Mouse (Mus musculus): Measurements from ENCODE around the gene Olfr616. TPM values are rescaled to one million over a fixed set of nuclear protein-coding genes. Genes with fewer than 3 reads are reported as not detected.

Olfr616 gene
- total and polyA plus RNA-seq, 3 experiments, result not detected

- H3K79me2 ChIP-seq (ENCODE audit: control insufficient read depth, insufficient read depth, low read length, poor library complexity), result no peaks in the 10 kb centered on the region
- TF ChIP-seq TBP (IDR thresholded peaks at IDR 0.05; ENCODE audit: low read depth, low read length), result no peak
- no peak for TF ChIP-seq TAL1 (IDR thresholded peaks at IDR 0.05; ENCODE audit: low read length)
- TF ChIP-seq NELFE (IDR thresholded peaks at IDR 0.05; ENCODE audit: low read depth, low read length), result no peak
- no peak for TF ChIP-seq CHD2 (IDR thresholded peaks at IDR 0.05; ENCODE audit: low read length)
- no peak for TF ChIP-seq CTCF (IDR thresholded peaks at IDR 0.05 in 2 of 3, conservative IDR thresholded peaks at IDR 0.05 in 1 of 3; ENCODE audit: control insufficient read depth in 1 of 3, insufficient read depth in 1 of 3, low read depth in 2 of 3, low read length in 3 of 3, poor library complexity in 1 of 3, severe bottlenecking in 1 of 3)
- TF ChIP-seq HCFC1 (IDR thresholded peaks at IDR 0.05; ENCODE audit: low read depth, low read length), result no peak
- TF ChIP-seq GABPA (IDR thresholded peaks at IDR 0.05; ENCODE audit: low read depth, low read length), result no peak
- TF ChIP-seq ZMIZ1 (IDR thresholded peaks at IDR 0.05; ENCODE audit: low read depth, low read length), result no peak
- TF ChIP-seq ZKSCAN1 (IDR thresholded peaks at IDR 0.05; ENCODE audit: low read depth, low read length), result no peak
- TF ChIP-seq GATA1 (IDR thresholded peaks at IDR 0.05; ENCODE audit: low read depth, low read length), result no peak
- TF ChIP-seq MYB (IDR thresholded peaks at IDR 0.05; ENCODE audit: low read depth, low read length), result no peak
- no peak for TF ChIP-seq ELF1 (IDR thresholded peaks at IDR 0.05; ENCODE audit: low read depth, low read length)
- no peak for TF ChIP-seq MEF2A (IDR thresholded peaks at IDR 0.05; ENCODE audit: extremely low read depth, insufficient replicate concordance, low read depth, low read length, poor library complexity, severe bottlenecking)
- TF ChIP-seq RCOR1 (IDR thresholded peaks at IDR 0.05; ENCODE audit: low read depth, low read length), result no peak
- TF ChIP-seq POLR2AphosphoS5 (IDR thresholded peaks at IDR 0.05; ENCODE audit: borderline replicate concordance, low read depth, low read length), result no peak
- TF ChIP-seq MAFK (IDR thresholded peaks at IDR 0.05; ENCODE audit: borderline replicate concordance, low read depth, low read length), result no peak
- H3K4me1 ChIP-seq (ENCODE audit: control insufficient read depth in 1 of 2, insufficient read depth in 2 of 2, low read length in 2 of 2), result no peaks in the 10 kb centered on the region
- no peak overlapping the region for H3K27ac ChIP-seq (ENCODE audit: control insufficient read depth, low read depth, low read length)
- no peaks in the 10 kb centered on the region for H3K27me3 ChIP-seq (ENCODE audit: control insufficient read depth in 1 of 2, insufficient read depth in 2 of 2, low read length in 2 of 2)
- no peaks in the 10 kb centered on the region for H3K9me3 ChIP-seq (replicated peaks; ENCODE audit: insufficient read depth, low read length)
- no peak overlapping the region for H3K9ac ChIP-seq (ENCODE audit: control insufficient read depth, low read depth, low read length, poor library complexity, severe bottlenecking)
- H3K4me3 ChIP-seq (ENCODE audit: control insufficient read depth in 1 of 2, insufficient read depth in 1 of 2, low read depth in 2 of 2, low read length in 2 of 2), result no peak overlapping the region
- DNase-seq (ENCODE audit: low read depth, low spot score), result peak; percentile 4
- no peaks in the 10 kb centered on the region for H3K36me3 ChIP-seq (ENCODE audit: control insufficient read depth in 1 of 2, insufficient read depth in 2 of 2, low read length in 2 of 2)
These were observed 38.5 kb upstream of the Olfr616 start for GRCm38 (mm10) chr7:103607425-103607824.

- no peaks in the 10 kb centered on the region for H3K4me1 ChIP-seq (ENCODE audit: control insufficient read depth in 1 of 2, insufficient read depth in 2 of 2, low read length in 2 of 2)
- H3K36me3 ChIP-seq (ENCODE audit: control insufficient read depth in 1 of 2, insufficient read depth in 2 of 2, low read length in 2 of 2), result no peaks in the 10 kb centered on the region
These were observed 31.3 kb upstream of the Olfr616 start, which contains the start of gene Olfr619 for GRCm38 (mm10) chr7:103600275-103600674. Gene Olfr619 (plus strand): TSS chr7:103600575.

More at GRCm38 (mm10) chr7:103600275-103600674, 31.3 kb upstream of the Olfr616 start, which contains the start of gene Olfr619:
- no peaks in the 10 kb centered on the region for H3K9me3 ChIP-seq (replicated peaks; ENCODE audit: insufficient read depth, low read length)
- H3K4me3 ChIP-seq (ENCODE audit: control insufficient read depth in 1 of 2, insufficient read depth in 1 of 2, low read depth in 2 of 2, low read length in 2 of 2), result no peak within 1 kb of the TSS
- H3K79me2 ChIP-seq (ENCODE audit: control insufficient read depth, insufficient read depth, low read length, poor library complexity), result no peaks in the 10 kb centered on the region
- H3K27ac ChIP-seq (ENCODE audit: control insufficient read depth, low read depth, low read length), result no peak within 1 kb of the TSS
- H3K27me3 ChIP-seq (ENCODE audit: control insufficient read depth in 1 of 2, insufficient read depth in 2 of 2, low read length in 2 of 2), result no peaks in the 10 kb centered on the region
- DNase-seq (ENCODE audit: low read depth, low spot score), result no peak
- no peak within 1 kb of the TSS for H3K9ac ChIP-seq (ENCODE audit: control insufficient read depth, low read depth, low read length, poor library complexity, severe bottlenecking)
- TF ChIP-seq MYB (IDR thresholded peaks at IDR 0.05; ENCODE audit: low read depth, low read length) (no peak), USF1 (IDR thresholded peaks at IDR 0.05; ENCODE audit: low read depth, low read length) (no peak)

Measured in MEL (cell line).